Mouse (Mus musculus) CH12.LX (cell line): ENCODE measurements around the gene Kiss1r. TPM values are rescaled to one million over a fixed set of nuclear protein-coding genes. Genes with fewer than 3 reads are reported as not detected.
A peak's percentile ranks its signal among the peaks of the same experiment; 100 is the strongest.

Experiments used
- DNase-seq: peaks from one replicate; pipeline ENCODE4 v3.0.0-alpha.2; 2013; ENCODE audit errors: extremely low read depth
- H3K27ac ChIP-seq: 2 replicates; pipeline ENCODE4 v1.5.1; 2012; ENCODE audit warnings: low read depth, mild to moderate bottlenecking, control low read depth, moderate library complexity; ENCODE audit not compliant: insufficient read depth
- H3K27me3 ChIP-seq: replicated peaks from 2 replicates; pipeline ENCODE3; 2012; ENCODE audit warnings: inconsistent platforms
- H3K36me3 ChIP-seq, 2 experiments: replicated peaks in 1 of 2; 2 replicates each; pipeline versions ENCODE3 to v1.6.1; 2012; ENCODE audit warnings: inconsistent platforms in 1 of 2, low read length in 1 of 2, mild to moderate bottlenecking in 1 of 2, mixed read lengths in 1 of 2, moderate library complexity in 1 of 2; ENCODE audit not compliant: control insufficient read depth in 1 of 2, insufficient read depth in 1 of 2
- H3K4me1 ChIP-seq, 2 experiments: 2 replicates each; pipeline ENCODE4 v1.6.1; 2012; ENCODE audit warnings: inconsistent platforms in 1 of 2, moderate library complexity in 1 of 2; ENCODE audit not compliant: insufficient read depth in 2 of 2, control insufficient read depth in 1 of 2
- H3K4me2 ChIP-seq: 2 replicates; pipeline ENCODE4 v1.6.1; 2012; ENCODE audit warnings: low read depth, mild to moderate bottlenecking, control low read depth; ENCODE audit not compliant: poor library complexity, insufficient read depth, severe bottlenecking
- H3K4me3 ChIP-seq, 3 experiments: fragments of 150-350 bp in 1 of 3; sonication (generic) in 1 of 3; replicated peaks in 1 of 3; 2 replicates each; pipeline versions ENCODE3 to v1.5.1; 2011 to 2012; ENCODE audit warnings: low read depth in 2 of 3, low read length in 2 of 3, mild to moderate bottlenecking in 2 of 3, moderate library complexity in 2 of 3, control low read depth in 1 of 3, improper control_type of control experiment in 1 of 3, inconsistent platforms in 1 of 3, mixed read lengths in 1 of 3; ENCODE audit not compliant: poor library complexity in 1 of 3
- H3K79me2 ChIP-seq: replicated peaks from 2 replicates; pipeline ENCODE4 v1.6.1; 2012; ENCODE audit warnings: mild to moderate bottlenecking, moderate library complexity; ENCODE audit not compliant: control insufficient read depth, poor library complexity, insufficient read depth, severe bottlenecking; ENCODE audit errors: extremely low read depth
- H3K9ac ChIP-seq: 2 replicates; pipeline ENCODE4 v1.6.1; 2012; ENCODE audit warnings: low read depth, mild to moderate bottlenecking, control low read depth, moderate library complexity; ENCODE audit not compliant: insufficient read depth
- H3K9me3 ChIP-seq: replicated peaks from 2 replicates; pipeline ENCODE3; 2012; ENCODE audit warnings: low read length, inconsistent platforms, mixed read lengths
- JUND ChIP-seq: conservative IDR thresholded peaks from 2 replicates; pipeline ENCODE4 v1.6.1; 2011; ENCODE audit warnings: low read depth, low read length, improper control_type of control experiment
- POLR2A ChIP-seq: IDR thresholded peaks from 2 replicates; pipeline ENCODE4 v1.6.1; 2011; ENCODE audit warnings: low read depth, mild to moderate bottlenecking, improper control_type of control experiment, low read length
- RAD21 ChIP-seq: IDR thresholded peaks from 2 replicates; pipeline ENCODE4 v1.6.1; 2011; ENCODE audit warnings: low read depth, mild to moderate bottlenecking, low read length, improper control_type of control experiment, moderate library complexity
- TBP ChIP-seq: conservative IDR thresholded peaks from 2 replicates; pipeline ENCODE4 v1.6.1; 2011; ENCODE audit warnings: low read depth, low read length, improper control_type of control experiment
- dilution Hi-C: fragments of 300-500 bp; cut with MboI; formaldehyde crosslinking; loops from 2 replicates; pipeline ENCODE4 v1.14.3; 2020; ENCODE audit warnings: low sequenced_read_pairs; ENCODE audit not compliant: extremely low pct_unique_long_range_greater_than_20kb, extremely low pct_ligation_motif_present
- in situ Hi-C: fragments of 300-500 bp; cut with MboI; formaldehyde crosslinking; loops from 3 replicates; pipeline ENCODE4 v1.14.3; 2019; ENCODE audit warnings: low sequenced_read_pairs, low pct_ligation_motif_present, low pct_unique_long_range_greater_than_20kb, mixed read lengths
- polyA plus RNA-seq: library from polyadenylated mRNA; unstranded; fragments of >175 nt; gene quantifications from 2 replicates; pipeline ENCODE4 v1.2.1, GENCODE M21; 2012; ENCODE audit warnings: low read depth; ENCODE audit not compliant: insufficient read length
- total RNA-seq, 2 experiments: library from RNA; depleted of rRNA; stranded (reverse); fragments of 300-350 nt in 1 of 2; fragments of >200 nt in 1 of 2; gene quantifications; 2 replicates each; pipeline ENCODE4 v1.2.3; 2012 to 2014

Gene Kiss1r
- total and polyA plus RNA-seq, 3 experiments: 0.17 to 0.76 (median 0.24) TPM

- TF ChIP-seq RAD21: no peak
- no peak overlapping the region for H3K4me3 ChIP-seq
- no peak overlapping the region for H3K9ac ChIP-seq
- in situ Hi-C loops (no loop called here), dilution Hi-C loops (no loop called here)
- H3K27ac ChIP-seq: peak overlapping the region; percentile 89
- no peaks in the 10 kb centered on the region for H3K9me3 ChIP-seq
- no peak overlapping the region for H3K4me2 ChIP-seq
- H3K36me3 ChIP-seq: peaks cover 61 to 87% of the 10 kb centered on the region in 2 experiments
- DNase-seq: no peak
- H3K4me1 ChIP-seq: peaks cover 44 to 82% of the 10 kb centered on the region in 2 experiments
- peaks cover 58% of the 10 kb centered on the region for H3K79me2 ChIP-seq
- H3K27me3 ChIP-seq: no peaks in the 10 kb centered on the region
Observed at GRCm38 (mm10) chr10:79945507-79946234, 28.9 kb downstream of the Kiss1r start.

- dilution Hi-C loops (no loop called here), in situ Hi-C loops (no loop called here)
- Histone ChIP-seq H3K27ac (0 out of 2 replicates have a peak overlapping the region, but pooled peaks have one; percentile 8), H3K9me3 (no peaks in the 10 kb centered on the region), H3K4me2 (no peak overlapping the region), H3K4me1 (peaks cover 34 to 71% of the 10 kb centered on the region in 2 experiments), H3K79me2 (peaks cover 49% of the 10 kb centered on the region), H3K27me3 (no peaks in the 10 kb centered on the region), H3K9ac (no peak overlapping the region), H3K36me3 (peaks cover 66 to 92% of the 10 kb centered on the region in 2 experiments), H3K4me3 (no peak overlapping the region)
- no peak for TF ChIP-seq RAD21
- TF ChIP-seq POLR2A: 0 out of 2 replicates have a peak, but pooled peaks have one; percentile 24
- DNase-seq: no peak
Observed at GRCm38 (mm10) chr10:79946752-79947322, 30.1 kb downstream of the Kiss1r start.

DNA sequence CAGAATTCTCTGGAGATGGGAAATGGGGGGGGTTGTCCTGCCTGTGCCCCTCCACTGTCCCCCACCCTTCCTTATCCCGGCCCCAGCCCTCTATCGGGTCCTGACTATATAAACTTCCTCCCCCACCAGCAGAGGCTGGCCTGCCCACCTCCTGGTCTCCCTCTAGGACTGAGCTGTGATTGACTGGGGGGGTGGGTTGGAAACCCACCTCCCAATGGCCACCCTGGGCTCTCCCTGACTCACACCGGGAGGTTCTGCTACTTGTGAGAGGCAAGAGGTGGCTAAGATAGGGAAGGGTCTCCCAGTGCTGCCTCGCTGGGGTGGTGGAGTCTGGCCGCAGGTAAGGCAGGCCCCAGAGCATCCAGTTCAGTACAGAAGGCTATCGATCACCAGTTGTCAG, 30.7 kb downstream of the Kiss1r start:
- H3K9ac ChIP-seq: no peak overlapping the region
- H3K4me2 ChIP-seq: no peak overlapping the region
- no peaks in the 10 kb centered on the region for H3K9me3 ChIP-seq
- H3K79me2 ChIP-seq: peaks cover 43% of the 10 kb centered on the region
- peak overlapping the region; percentile 18; the same call in 1 of the 2 replicates for H3K27ac ChIP-seq
- H3K36me3 ChIP-seq: peaks cover 61 to 91% of the 10 kb centered on the region in 2 experiments
- no peak for DNase-seq
- H3K4me1 ChIP-seq: peaks cover 33 to 65% of the 10 kb centered on the region in 2 experiments
- dilution Hi-C loops: no loop called here
- in situ Hi-C loops: no loop called here
- H3K4me3 ChIP-seq: no peak overlapping the region
- no peaks in the 10 kb centered on the region for H3K27me3 ChIP-seq
- TF ChIP-seq POLR2A (0 out of 2 replicates have a peak, but pooled peaks have one; percentile 2), TBP (no peak)

- dilution Hi-C loops (no loop called here), in situ Hi-C loops (no loop called here)
- H3K36me3 ChIP-seq: peaks cover 73 to 91% of the 10 kb centered on the region in 2 experiments
Observed at GRCm38 (mm10) chr10:79949873-79950272, 33.1 kb downstream of the Kiss1r start.

More at GRCm38 (mm10) chr10:79949873-79950272, 33.1 kb downstream of the Kiss1r start:
- Histone ChIP-seq H3K4me1 (peaks cover 25 to 64% of the 10 kb centered on the region in 2 experiments), H3K27me3 (no peaks in the 10 kb centered on the region), H3K4me3 (no peak overlapping the region), H3K27ac (no peak overlapping the region), H3K4me2 (no peak overlapping the region), H3K9ac (no peak overlapping the region), H3K9me3 (no peaks in the 10 kb centered on the region), H3K79me2 (peaks cover 24% of the 10 kb centered on the region)
- TF ChIP-seq POLR2A (peak; percentile 38), TBP (no peak), JUND (no peak)
- DNase-seq: no peak
